Mouse (Mus musculus): ENCODE measurements around the gene Ints14.
A peak's percentile ranks its signal among the peaks of the same experiment; 100 is the strongest.
"Not testable (repeated sequence)": the region's sequence is repeated elsewhere in the genome, so short reads cannot be mapped to it uniquely, and the experiment has no call there.

The Ints14 gene

GRCm38 (mm10) chr9:64952055-64952454, 8.7 kb upstream of the Ints14 start:
- no peak for DNase-seq (ENCODE audit: inconsistent ontology term)

- DNase-seq (ENCODE audit: inconsistent ontology term) = no peak
These were observed 7.5 kb upstream of the Ints14 start for GRCm38 (mm10) chr9:64953190-64953589.

- DNase-seq (ENCODE audit: inconsistent ontology term) = peak; percentile 13
These were observed 4.4 kb upstream of the Ints14 start for GRCm38 (mm10) chr9:64956337-64956736.

GRCm38 (mm10) chr9:64957276-64957675, 3.4 kb upstream of the Ints14 start:
- no peak for DNase-seq (ENCODE audit: inconsistent ontology term)

GRCm38 (mm10) chr9:64960978-64961320, 244 bp downstream of the Ints14 start:
- no peak for DNase-seq (ENCODE audit: inconsistent ontology term)

GRCm38 (mm10) chr9:64980548-64980947, 19.8 kb downstream of the Ints14 start:
- DNase-seq (ENCODE audit: inconsistent ontology term) = no peak

- no peak for DNase-seq (ENCODE audit: inconsistent ontology term)
These were observed 21.2 kb downstream of the Ints14 start for GRCm38 (mm10) chr9:64981904-64982303.

GRCm38 (mm10) chr9:64985037-64985794, 24.5 kb downstream of the Ints14 start:
- DNase-seq (ENCODE audit: inconsistent ontology term) = no peak

GRCm38 (mm10) chr9:64985807-64986206, 25.1 kb downstream of the Ints14 start:
- no peak for DNase-seq (ENCODE audit: inconsistent ontology term)

GRCm38 (mm10) chr9:64987651-64988050, 26.9 kb downstream of the Ints14 start:
- DNase-seq (ENCODE audit: inconsistent ontology term) = no peak

GRCm38 (mm10) chr9:64988443-64988842, 27.7 kb downstream of the Ints14 start:
- no peak for DNase-seq (ENCODE audit: inconsistent ontology term)

- DNase-seq (ENCODE audit: inconsistent ontology term) = no peak
These were observed 29.6 kb downstream of the Ints14 start for GRCm38 (mm10) chr9:64990291-64990690.

- not testable (repeated sequence) for DNase-seq (ENCODE audit: inconsistent ontology term)
These were observed 34.8 kb downstream of the Ints14 start for GRCm38 (mm10) chr9:64995464-64995863.

- no peak for DNase-seq (ENCODE audit: inconsistent ontology term)
These were observed 40.8 kb downstream of the Ints14 start for GRCm38 (mm10) chr9:65001481-65001880.

GRCm38 (mm10) chr9:65005737-65006136, 45.0 kb downstream of the Ints14 start:
- no peak for DNase-seq (ENCODE audit: inconsistent ontology term)

- DNase-seq (ENCODE audit: inconsistent ontology term) = peak; percentile 28
These were observed 49.9 kb downstream of the Ints14 start for GRCm38 (mm10) chr9:65010632-65011031.

GRCm38 (mm10) chr9:65011304-65011703, 50.6 kb downstream of the Ints14 start:
- DNase-seq (ENCODE audit: inconsistent ontology term) = no peak

GRCm38 (mm10) chr9:65015461-65016222, 54.9 kb downstream of the Ints14 start:
- peak; percentile 90 for DNase-seq (ENCODE audit: inconsistent ontology term)

- no peak for DNase-seq (ENCODE audit: inconsistent ontology term)
These were observed 55.7 kb downstream of the Ints14 start for GRCm38 (mm10) chr9:65016241-65016977.

GRCm38 (mm10) chr9:65016978-65017827, 56.5 kb downstream of the Ints14 start:
- DNase-seq (ENCODE audit: inconsistent ontology term) = peak; percentile 90

- no peak for DNase-seq (ENCODE audit: inconsistent ontology term)
These were observed 57.2 kb downstream of the Ints14 start for GRCm38 (mm10) chr9:65017896-65018295.
